Mouse (Mus musculus) left cerebral cortex, adult 8-10 months (tissue): ENCODE measurements around the gene Mnat1. TPM values are rescaled to one million over a fixed set of nuclear protein-coding genes. Genes with fewer than 3 reads are reported as not detected.

Source experiments
- DNase-seq, 2 experiments: peaks; one replicate each; pipeline ENCODE4 v3.0.0; 2022; ENCODE audit warnings: low spot score in 2 of 2
- total RNA-seq, 4 experiments: library from RNA; stranded (reverse); gene quantifications; 2 replicates each; pipeline ENCODE4 v1.2.4; 2022

Gene Mnat1
- total RNA-seq, 4 experiments from 2014 or later: 22.6 to 26.4 (median 23.5) TPM

GRCm38 (mm10) chr12:73307750-73308149 is 184.2 kb downstream of the Mnat1 start:
- no peak for DNase-seq

GRCm38 (mm10) chr12:73308711-73309110 is 185.2 kb downstream of the Mnat1 start:
- no peak for DNase-seq

- DNase-seq: no peak
Measured at GRCm38 (mm10) chr12:73317706-73318686, 194.5 kb downstream of the Mnat1 start.

Other genes starting within 250 kb of the Mnat1 start
- not detected for gene Six6, start 183.8 kb upstream of the Mnat1 start, total RNA-seq
- 10 to 100 TPM in 2 of 4 experiments, 1 to 10 TPM in 2; 8.8 to 11.3 (median 9.8) TPM for gene 4930447C04Rik, start 182.9 kb upstream of the Mnat1 start, total RNA-seq
- under 1 TPM in 3 of 4 experiments, not detected in 1; 0.25 to 0.70 (median 0.65) TPM for gene Six1, start 69.8 kb upstream of the Mnat1 start, total RNA-seq
- gene Six4, start 10.3 kb upstream of the Mnat1 start, total RNA-seq: 1 to 10 TPM; 2.1 to 2.4 (median 2.2) TPM
- gene Trmt5, start 163.0 kb downstream of the Mnat1 start, total RNA-seq: 10 to 100 TPM; 11.2 to 16.5 (median 13.6) TPM
- 10 to 100 TPM; 15.8 to 17.1 (median 16.6) TPM for gene Slc38a6, start 163.1 kb downstream of the Mnat1 start, total RNA-seq